Mouse (Mus musculus): ENCODE data around the gene Eya4. TPM values are rescaled to one million over a fixed set of nuclear protein-coding genes. Genes with fewer than 3 reads are reported as not detected.

Eya4 gene
- polyA plus RNA-seq, 1 experiment = 0.04 TPM

DNA sequence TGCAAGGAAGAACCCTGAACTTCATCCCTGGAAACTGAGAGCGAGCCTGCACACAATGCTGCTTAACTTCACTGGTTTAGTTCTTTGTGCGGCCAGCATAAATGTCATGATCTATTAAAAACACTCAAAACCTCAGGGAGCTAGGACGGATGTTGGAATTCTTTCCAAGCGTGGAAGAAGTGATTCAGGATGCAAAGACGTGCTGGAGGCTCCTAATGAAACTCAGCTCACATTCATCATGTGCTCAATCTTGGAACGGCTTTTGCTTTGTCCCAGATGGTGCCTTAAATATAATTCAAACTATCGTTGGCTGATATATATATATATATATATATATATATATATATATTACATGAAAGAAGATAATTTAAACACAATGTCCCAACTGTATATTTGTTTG lies 58.1 kb downstream of the Eya4 start:
- TF ChIP-seq CTCF (IDR thresholded peaks at IDR 0.05; ENCODE audit: extremely low read depth, insufficient read depth, insufficient read length, insufficient replicate concordance) (no peak), POLR2A (IDR thresholded peaks at IDR 0.05; ENCODE audit: low read depth, low read length) (no peak)
- WGBS = 83% methylated on average over 7 of the region's 7 CpGs
- no peaks in the 10 kb centered on the region for H3K36me3 ChIP-seq (ENCODE audit: control insufficient read depth, insufficient read depth, low read length)
- no peaks in the 10 kb centered on the region for H3K27me3 ChIP-seq (ENCODE audit: control insufficient read depth, insufficient read depth, low read length)
- DNase-seq (ENCODE audit: low read depth in 1 of 2, low spot score in 2 of 2) = no peak
- H3K4me1 ChIP-seq (ENCODE audit: control insufficient read depth, insufficient read depth, insufficient read length) = no peaks in the 10 kb centered on the region
- no peak overlapping the region for H3K27ac ChIP-seq (ENCODE audit: insufficient read depth, low read length)
- H3K4me3 ChIP-seq (ENCODE audit: extremely low read depth, insufficient read depth, insufficient read length) = no peak overlapping the region

GRCm38 (mm10) chr10:23277371-23277770 lies 73.2 kb downstream of the Eya4 start:
- H3K36me3 ChIP-seq (ENCODE audit: control insufficient read depth, insufficient read depth, low read length) = no peaks in the 10 kb centered on the region
- H3K4me3 ChIP-seq (ENCODE audit: extremely low read depth, insufficient read depth, insufficient read length) = no peak overlapping the region
- 83% methylated on average over 3 of the region's 3 CpGs for WGBS
- TF ChIP-seq POLR2A (IDR thresholded peaks at IDR 0.05; ENCODE audit: low read depth, low read length) (no peak), CTCF (IDR thresholded peaks at IDR 0.05; ENCODE audit: extremely low read depth, insufficient read depth, insufficient read length, insufficient replicate concordance) (no peak)
- no peaks in the 10 kb centered on the region for H3K4me1 ChIP-seq (ENCODE audit: control insufficient read depth, insufficient read depth, insufficient read length)
- H3K27ac ChIP-seq (ENCODE audit: insufficient read depth, low read length) = no peak overlapping the region
- no peak for DNase-seq (ENCODE audit: low read depth in 1 of 2, low spot score in 2 of 2)
- no peaks in the 10 kb centered on the region for H3K27me3 ChIP-seq (ENCODE audit: control insufficient read depth, insufficient read depth, low read length)

DNA sequence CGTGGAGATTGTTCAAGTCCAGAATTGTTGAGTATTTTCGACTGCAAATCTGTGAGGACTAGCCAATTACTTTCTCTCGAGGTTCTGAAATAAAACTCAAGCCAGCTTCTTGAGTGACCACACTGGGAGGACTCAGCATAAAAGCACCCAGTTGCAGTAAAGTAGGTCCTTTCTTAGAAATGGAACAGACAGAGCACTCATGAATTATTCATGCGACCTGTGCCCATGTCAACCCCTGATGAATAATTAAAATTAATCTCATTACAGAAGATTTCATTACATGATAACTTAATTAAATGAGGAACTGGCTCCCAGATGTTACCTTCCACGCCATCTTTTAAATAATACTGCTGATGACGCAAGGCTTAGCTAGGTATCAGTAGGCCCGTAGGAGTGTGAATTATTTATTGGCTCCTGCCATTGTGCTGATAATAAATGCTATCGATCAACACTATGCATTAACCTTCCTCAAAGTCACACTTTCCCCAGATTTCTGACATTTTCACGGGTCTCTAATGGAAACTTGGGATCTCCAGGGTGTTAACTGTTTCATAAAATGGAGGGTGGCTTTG lies 79.5 kb downstream of the Eya4 start:
- Histone ChIP-seq H3K4me1 (ENCODE audit: control insufficient read depth, insufficient read depth, insufficient read length) (no peaks in the 10 kb centered on the region), H3K27me3 (ENCODE audit: control insufficient read depth, insufficient read depth, low read length) (no peaks in the 10 kb centered on the region), H3K4me3 (ENCODE audit: extremely low read depth, insufficient read depth, insufficient read length) (no peak overlapping the region), H3K27ac (ENCODE audit: insufficient read depth, low read length) (no peak overlapping the region), H3K36me3 (ENCODE audit: control insufficient read depth, insufficient read depth, low read length) (no peaks in the 10 kb centered on the region)
- no peak for TF ChIP-seq POLR2A (IDR thresholded peaks at IDR 0.05; ENCODE audit: low read depth, low read length)
- no peak for TF ChIP-seq CTCF (IDR thresholded peaks at IDR 0.05; ENCODE audit: extremely low read depth, insufficient read depth, insufficient read length, insufficient replicate concordance)
- WGBS = 81% methylated on average over 9 of the region's 9 CpGs
- DNase-seq (ENCODE audit: low read depth in 1 of 2, low spot score in 2 of 2) = no peak

DNA sequence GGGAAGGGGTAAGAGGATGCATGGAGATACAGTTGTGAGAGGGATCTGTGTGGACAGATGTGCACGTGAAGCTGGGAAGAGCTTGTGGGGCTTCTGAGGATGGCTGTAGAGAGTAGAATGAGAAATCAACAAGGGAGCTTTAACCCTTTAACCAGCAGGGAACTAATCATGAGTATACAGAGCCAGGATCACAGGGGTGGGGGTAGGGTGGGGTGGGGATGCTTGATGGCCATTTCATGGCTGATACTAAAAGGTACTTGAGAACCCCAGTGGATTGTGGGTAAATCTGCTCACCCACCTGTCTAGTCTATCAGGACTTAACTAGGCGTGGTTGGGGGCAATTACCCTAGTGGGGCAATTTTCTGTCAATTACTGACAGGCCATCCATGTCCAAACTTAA lies 80.1 kb downstream of the Eya4 start:
- Histone ChIP-seq H3K36me3 (ENCODE audit: control insufficient read depth, insufficient read depth, low read length) (no peaks in the 10 kb centered on the region), H3K4me1 (ENCODE audit: control insufficient read depth, insufficient read depth, insufficient read length) (no peaks in the 10 kb centered on the region), H3K27ac (ENCODE audit: insufficient read depth, low read length) (no peak overlapping the region), H3K27me3 (ENCODE audit: control insufficient read depth, insufficient read depth, low read length) (no peaks in the 10 kb centered on the region), H3K4me3 (ENCODE audit: extremely low read depth, insufficient read depth, insufficient read length) (no peak overlapping the region)
- DNase-seq (ENCODE audit: low read depth in 1 of 2, low spot score in 2 of 2) = no peak
- TF ChIP-seq CTCF (IDR thresholded peaks at IDR 0.05; ENCODE audit: extremely low read depth, insufficient read depth, insufficient read length, insufficient replicate concordance) (no peak), POLR2A (IDR thresholded peaks at IDR 0.05; ENCODE audit: low read depth, low read length) (no peak)
- 80% methylated on average over 2 of the region's 2 CpGs for WGBS

GRCm38 (mm10) chr10:23252180-23252579 lies 98.4 kb downstream of the Eya4 start:
- Histone ChIP-seq H3K27ac (ENCODE audit: insufficient read depth, low read length) (no peak overlapping the region), H3K36me3 (ENCODE audit: control insufficient read depth, insufficient read depth, low read length) (no peaks in the 10 kb centered on the region), H3K4me3 (ENCODE audit: extremely low read depth, insufficient read depth, insufficient read length) (no peak overlapping the region), H3K27me3 (ENCODE audit: control insufficient read depth, insufficient read depth, low read length) (no peaks in the 10 kb centered on the region), H3K4me1 (ENCODE audit: control insufficient read depth, insufficient read depth, insufficient read length) (no peaks in the 10 kb centered on the region)
- no peak for DNase-seq (ENCODE audit: low read depth in 1 of 2, low spot score in 2 of 2)
- 85% methylated on average over 4 of the region's 4 CpGs for WGBS
- TF ChIP-seq POLR2A (IDR thresholded peaks at IDR 0.05; ENCODE audit: low read depth, low read length) (no peak), CTCF (IDR thresholded peaks at IDR 0.05; ENCODE audit: extremely low read depth, insufficient read depth, insufficient read length, insufficient replicate concordance) (no peak)

DNA sequence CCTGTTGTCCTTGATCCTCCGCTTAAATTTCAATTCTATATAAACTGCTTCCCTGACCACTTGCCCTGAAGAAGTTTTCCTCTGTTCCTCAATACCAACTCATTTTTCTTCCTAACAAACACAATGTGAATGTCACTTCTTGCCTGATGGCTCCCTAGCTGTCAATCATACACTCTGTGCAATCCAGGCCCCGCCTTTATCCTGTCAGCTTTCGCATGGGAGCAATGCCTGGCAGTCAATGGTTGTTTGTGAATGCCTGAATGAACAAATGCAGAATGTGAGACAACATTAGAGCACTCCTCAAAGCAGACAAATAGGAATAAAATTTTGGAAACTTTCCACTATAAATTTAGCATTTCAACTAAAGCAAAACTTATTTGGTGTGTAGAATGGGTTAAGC lies 104.1 kb downstream of the Eya4 start:
- no peak for DNase-seq (ENCODE audit: low read depth in 1 of 2, low spot score in 2 of 2)
- H3K27ac ChIP-seq (ENCODE audit: insufficient read depth, low read length) = no peak overlapping the region
- no peak overlapping the region for H3K4me3 ChIP-seq (ENCODE audit: extremely low read depth, insufficient read depth, insufficient read length)
- H3K27me3 ChIP-seq (ENCODE audit: control insufficient read depth, insufficient read depth, low read length) = no peaks in the 10 kb centered on the region
- no peaks in the 10 kb centered on the region for H3K4me1 ChIP-seq (ENCODE audit: control insufficient read depth, insufficient read depth, insufficient read length)
- WGBS = 81% methylated on average over 3 of the region's 3 CpGs
- H3K36me3 ChIP-seq (ENCODE audit: control insufficient read depth, insufficient read depth, low read length) = no peaks in the 10 kb centered on the region
- no peak for TF ChIP-seq POLR2A (IDR thresholded peaks at IDR 0.05; ENCODE audit: low read depth, low read length)

DNA sequence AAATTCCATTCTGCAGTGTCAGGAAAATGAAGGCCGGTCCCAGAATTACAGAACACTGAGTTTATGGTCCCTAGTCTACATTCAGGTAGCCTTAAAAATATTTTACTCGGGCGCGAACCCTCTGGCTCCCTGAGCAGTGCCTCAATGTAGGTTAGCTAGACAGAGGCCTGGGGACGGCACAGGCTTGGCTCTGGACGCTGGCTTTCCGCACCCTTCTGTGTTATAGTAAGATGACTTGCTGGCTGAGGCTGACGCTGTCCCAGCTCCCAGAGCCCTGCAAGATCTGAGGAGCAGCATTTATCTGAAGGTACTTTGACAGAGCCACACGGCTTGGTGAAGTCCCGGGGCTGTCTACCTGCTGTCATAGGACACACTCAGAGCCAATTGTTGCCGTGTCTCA lies 113.7 kb downstream of the Eya4 start:
- DNase-seq (ENCODE audit: low read depth in 1 of 2, low spot score in 2 of 2) = no peak
- no peaks in the 10 kb centered on the region for H3K4me1 ChIP-seq (ENCODE audit: control insufficient read depth, insufficient read depth, insufficient read length)
- TF ChIP-seq CTCF (IDR thresholded peaks at IDR 0.05; ENCODE audit: extremely low read depth, insufficient read depth, insufficient read length, insufficient replicate concordance) (no peak), POLR2A (IDR thresholded peaks at IDR 0.05; ENCODE audit: low read depth, low read length) (no peak)
- H3K4me3 ChIP-seq (ENCODE audit: extremely low read depth, insufficient read depth, insufficient read length) = no peak overlapping the region
- no peaks in the 10 kb centered on the region for H3K36me3 ChIP-seq (ENCODE audit: control insufficient read depth, insufficient read depth, low read length)
- 88% methylated on average over 11 of the region's 11 CpGs for WGBS
- no peaks in the 10 kb centered on the region for H3K27me3 ChIP-seq (ENCODE audit: control insufficient read depth, insufficient read depth, low read length)
- H3K27ac ChIP-seq (ENCODE audit: insufficient read depth, low read length) = no peak overlapping the region

Measured in spleen, adult 2 months (tissue).